Mouse (Mus musculus): ENCODE results near the gene Phf3. TPM values are rescaled to one million over a fixed set of nuclear protein-coding genes. Genes with fewer than 3 reads are reported as not detected.

Gene Phf3
- polyA plus RNA-seq, 1 experiment from 2014 or later: 12.4 TPM

GRCm38 (mm10) chr1:30808101-30808699, 65.5 kb downstream of the Phf3 start:
- no peaks in the 10 kb centered on the region for H3K27me3 ChIP-seq (ENCODE audit: insufficient read depth, low read length)
- DNase-seq (no peak), ATAC-seq (peak; percentile 48)
- no peak overlapping the region for H3K4me3 ChIP-seq (ENCODE audit: low read depth, low read length)
- H3K9me3 ChIP-seq (ENCODE audit: low read length): no peaks in the 10 kb centered on the region
- H3K9ac ChIP-seq (replicated peaks): no peak overlapping the region
- H3K4me1 ChIP-seq (ENCODE audit: insufficient read depth): no peaks in the 10 kb centered on the region
- H3K36me3 ChIP-seq (replicated peaks; ENCODE audit: insufficient read depth, low read length): peaks cover 80% of the 10 kb centered on the region
- no peak overlapping the region for H3K27ac ChIP-seq (ENCODE audit: low read depth)
- H3K4me2 ChIP-seq (ENCODE audit: low read depth, low read length): no peak overlapping the region
- TF ChIP-seq EP300 (IDR thresholded peaks at IDR 0.05; ENCODE audit: low read depth) (no peak), CTCF (IDR thresholded peaks at IDR 0.05; ENCODE audit: low read depth) (no peak)
- 80% methylated on average over 10 of the region's 10 CpGs for WGBS (ENCODE audit: insufficient replicate concordance)

DNA sequence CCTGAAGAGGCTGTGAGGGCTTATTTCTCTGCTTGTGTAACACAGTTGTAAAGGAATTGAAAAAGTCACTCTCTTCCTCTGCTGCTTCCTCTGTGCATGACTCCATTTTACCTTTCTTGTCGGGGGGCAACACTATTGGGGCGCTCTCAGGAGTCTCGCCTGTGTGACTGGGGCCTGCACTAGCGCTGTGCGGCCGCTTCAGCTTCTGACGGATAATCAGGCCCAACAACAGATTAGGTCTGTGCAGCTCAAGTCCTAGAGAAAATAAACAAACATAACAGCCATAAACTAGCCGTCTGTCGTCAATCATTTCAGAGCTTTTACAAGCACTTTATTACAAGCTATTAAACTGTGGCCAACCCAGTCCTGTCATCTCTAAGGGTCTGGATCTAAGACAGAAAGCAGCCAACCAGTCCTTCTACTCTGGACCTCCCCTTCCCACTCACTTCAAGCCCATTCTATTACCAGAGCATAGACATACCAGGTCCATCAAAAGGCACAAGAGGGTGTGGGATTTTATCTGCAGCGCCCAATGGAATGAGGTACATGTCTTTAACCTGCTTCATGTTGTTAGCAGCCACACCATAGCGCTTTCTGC, 67.9 kb downstream of the Phf3 start:
- Histone ChIP-seq H3K27me3 (ENCODE audit: insufficient read depth, low read length) (no peaks in the 10 kb centered on the region), H3K9ac (replicated peaks) (no peak overlapping the region), H3K4me2 (ENCODE audit: low read depth, low read length) (no peak overlapping the region), H3K9me3 (ENCODE audit: low read length) (no peaks in the 10 kb centered on the region), H3K36me3 (replicated peaks; ENCODE audit: insufficient read depth, low read length) (peaks cover 59% of the 10 kb centered on the region), H3K4me3 (ENCODE audit: low read depth, low read length) (no peak overlapping the region), H3K27ac (ENCODE audit: low read depth) (no peak overlapping the region), H3K4me1 (ENCODE audit: insufficient read depth) (no peaks in the 10 kb centered on the region; the same call in 1 of the 2 replicates)
- 92% methylated on average over 11 of the region's 11 CpGs for WGBS (ENCODE audit: insufficient replicate concordance)
- DNase-seq (no peak), ATAC-seq (no peak)
- TF ChIP-seq CTCF (IDR thresholded peaks at IDR 0.05; ENCODE audit: low read depth): no peak
- TF ChIP-seq EP300 (IDR thresholded peaks at IDR 0.05; ENCODE audit: low read depth): no peak

DNA sequence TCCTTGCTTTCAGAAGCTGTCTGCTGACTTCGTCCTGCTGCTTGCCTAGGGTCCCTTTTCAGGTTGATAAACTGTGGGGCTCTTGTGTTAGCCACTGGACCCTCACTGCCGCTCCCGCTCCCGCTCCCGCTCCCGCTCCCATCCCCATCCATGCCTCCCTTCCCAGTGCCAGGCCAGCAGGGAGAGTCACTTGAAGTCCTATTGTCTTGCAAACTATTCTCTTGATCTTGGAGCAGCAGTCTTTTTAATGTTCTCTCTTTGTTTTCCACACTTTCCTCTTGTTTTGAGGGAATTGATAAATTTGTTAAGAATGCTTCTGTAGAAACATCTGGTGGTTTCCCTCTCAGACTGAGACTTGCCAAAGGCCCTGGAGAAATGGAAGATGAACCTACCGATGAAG, 68.8 kb downstream of the Phf3 start:
- no peak overlapping the region for H3K27ac ChIP-seq (ENCODE audit: low read depth)
- H3K9ac ChIP-seq (replicated peaks): no peak overlapping the region
- H3K4me3 ChIP-seq (ENCODE audit: low read depth, low read length): no peak overlapping the region
- no peaks in the 10 kb centered on the region for H3K27me3 ChIP-seq (ENCODE audit: insufficient read depth, low read length)
- 98% methylated on average over 7 of the region's 7 CpGs for WGBS (ENCODE audit: insufficient replicate concordance)
- DNase-seq (no peak), ATAC-seq (no peak)
- H3K9me3 ChIP-seq (ENCODE audit: low read length): no peaks in the 10 kb centered on the region
- no peak overlapping the region for H3K4me2 ChIP-seq (ENCODE audit: low read depth, low read length)
- TF ChIP-seq CTCF (IDR thresholded peaks at IDR 0.05; ENCODE audit: low read depth): no peak
- TF ChIP-seq EP300 (IDR thresholded peaks at IDR 0.05; ENCODE audit: low read depth): no peak
- H3K4me1 ChIP-seq (ENCODE audit: insufficient read depth): no peaks in the 10 kb centered on the region; the same call in 1 of the 2 replicates
- H3K36me3 ChIP-seq (replicated peaks; ENCODE audit: insufficient read depth, low read length): peaks cover 51% of the 10 kb centered on the region

DNA sequence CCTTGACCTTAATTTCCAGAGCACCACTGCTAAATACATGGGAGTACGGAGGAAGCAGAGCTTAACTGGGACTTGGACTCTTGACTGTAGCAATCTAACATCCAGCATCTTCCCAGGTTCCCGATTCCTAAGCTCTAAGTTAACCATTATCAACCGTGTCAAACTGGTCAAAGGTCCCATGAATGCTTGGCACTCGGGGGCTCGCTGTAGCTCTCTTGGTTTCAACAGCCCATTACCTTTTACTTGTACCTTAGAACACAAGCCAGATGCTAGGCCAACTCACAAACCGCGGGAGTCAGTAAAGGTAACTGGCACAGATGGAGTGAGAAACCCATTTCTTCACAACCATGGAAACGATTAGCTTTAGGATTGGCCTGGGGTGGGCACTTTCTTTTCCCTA, 71.8 kb downstream of the Phf3 start:
- no peaks in the 10 kb centered on the region for H3K27me3 ChIP-seq (ENCODE audit: insufficient read depth, low read length)
- no peaks in the 10 kb centered on the region for H3K9me3 ChIP-seq (ENCODE audit: low read length)
- H3K9ac ChIP-seq (replicated peaks): no peak overlapping the region
- no peaks in the 10 kb centered on the region; the same call in 1 of the 2 replicates for H3K4me1 ChIP-seq (ENCODE audit: insufficient read depth)
- no peak overlapping the region for H3K27ac ChIP-seq (ENCODE audit: low read depth)
- TF ChIP-seq EP300 (IDR thresholded peaks at IDR 0.05; ENCODE audit: low read depth): no peak
- no peak for TF ChIP-seq CTCF (IDR thresholded peaks at IDR 0.05; ENCODE audit: low read depth)
- WGBS (ENCODE audit: insufficient replicate concordance): 80% methylated on average over 8 of the region's 8 CpGs
- DNase-seq: no peak
- no peak overlapping the region for H3K4me2 ChIP-seq (ENCODE audit: low read depth, low read length)
- peaks cover 30% of the 10 kb centered on the region for H3K36me3 ChIP-seq (replicated peaks; ENCODE audit: insufficient read depth, low read length)
- no peak overlapping the region for H3K4me3 ChIP-seq (ENCODE audit: low read depth, low read length)
- no peak for ATAC-seq

GRCm38 (mm10) chr1:30799277-30799834, 74.4 kb downstream of the Phf3 start:
- WGBS (ENCODE audit: insufficient replicate concordance): 66% methylated on average over 6 of the region's 6 CpGs
- H3K36me3 ChIP-seq (replicated peaks; ENCODE audit: insufficient read depth, low read length): peaks cover 11% of the 10 kb centered on the region
- H3K4me2 ChIP-seq (ENCODE audit: low read depth, low read length): no peak overlapping the region
- no peak for ATAC-seq
- no peak for DNase-seq
- H3K27ac ChIP-seq (ENCODE audit: low read depth): no peak overlapping the region
- H3K9ac ChIP-seq (replicated peaks): no peak overlapping the region
- TF ChIP-seq CTCF (IDR thresholded peaks at IDR 0.05; ENCODE audit: low read depth) (no peak), EP300 (IDR thresholded peaks at IDR 0.05; ENCODE audit: low read depth) (no peak)
- no peak overlapping the region for H3K4me3 ChIP-seq (ENCODE audit: low read depth, low read length)
- H3K9me3 ChIP-seq (ENCODE audit: low read length): no peaks in the 10 kb centered on the region
- no peaks in the 10 kb centered on the region for H3K27me3 ChIP-seq (ENCODE audit: insufficient read depth, low read length)
- H3K4me1 ChIP-seq (ENCODE audit: insufficient read depth): no peaks in the 10 kb centered on the region; the same call in 1 of the 2 replicates

DNA sequence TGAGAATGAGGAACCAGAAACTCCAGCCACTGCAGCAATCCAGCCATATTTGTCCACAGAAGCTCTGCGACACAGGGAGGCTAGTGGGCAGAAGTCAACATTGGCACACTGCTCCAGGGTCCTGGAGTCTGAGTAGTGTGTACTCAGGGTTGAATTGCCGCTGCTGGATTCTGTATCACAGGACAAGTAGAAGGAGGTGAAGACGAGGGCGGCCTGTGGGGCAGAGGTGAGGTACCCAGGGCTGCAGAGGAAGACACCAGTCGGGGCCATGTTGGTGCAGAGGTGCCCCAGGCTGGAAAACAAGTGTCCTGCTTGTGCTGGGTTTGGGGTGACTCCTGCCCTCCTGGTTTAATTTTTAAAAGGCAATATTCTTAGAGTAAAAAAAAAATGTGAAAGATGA, 79.1 kb downstream of the Phf3 start:
- Histone ChIP-seq H3K4me3 (ENCODE audit: low read depth, low read length) (no peak overlapping the region), H3K9me3 (ENCODE audit: low read length) (no peaks in the 10 kb centered on the region), H3K9ac (replicated peaks) (no peak overlapping the region), H3K4me1 (ENCODE audit: insufficient read depth) (no peaks in the 10 kb centered on the region), H3K36me3 (replicated peaks; ENCODE audit: insufficient read depth, low read length) (no peaks in the 10 kb centered on the region), H3K27ac (ENCODE audit: low read depth) (no peak overlapping the region), H3K4me2 (ENCODE audit: low read depth, low read length) (no peak overlapping the region), H3K27me3 (ENCODE audit: insufficient read depth, low read length) (no peaks in the 10 kb centered on the region)
- ATAC-seq (no peak), DNase-seq (no peak)
- TF ChIP-seq EP300 (IDR thresholded peaks at IDR 0.05; ENCODE audit: low read depth): no peak
- no peak for TF ChIP-seq CTCF (IDR thresholded peaks at IDR 0.05; ENCODE audit: low read depth)
- 75% methylated on average over 5 of the region's 5 CpGs for WGBS (ENCODE audit: insufficient replicate concordance)

Measured in liver, postnatal 0 days (tissue).